Mouse (Mus musculus) lung, embryonic 16.5 days (tissue): Measurements from ENCODE around the gene Pdyn. TPM values are rescaled to one million over a fixed set of nuclear protein-coding genes. Genes with fewer than 3 reads are reported as not detected.

Source experiments
- polyA plus RNA-seq: library from polyadenylated mRNA; unstranded; fragments of >200 nt; fragmentation: Nextera tagmentation; extraction: Ambion mirVana; gene quantifications from 2 replicates; pipeline ENCODE4 v1.2.1, GENCODE M21; 2015

Gene Pdyn
- polyA plus RNA-seq, 1 experiment from 2014 or later = not detected

Other genes starting within 250 kb of the Pdyn start
- gene F830045P16Rik, start 163.2 kb downstream of the Pdyn start, polyA plus RNA-seq = not detected in 2 replicates
- gene Sirpa, start 107.0 kb downstream of the Pdyn start, polyA plus RNA-seq = 20.3 and 20.5 TPM in 2 replicates
- gene Stk35, start 100.7 kb upstream of the Pdyn start, polyA plus RNA-seq = 6.9 and 8.0 TPM in 2 replicates